8 mouse cellular contexts compared by ENCODE assay signal in genomic region chr7:3332619-3333521, GRCm38 (mm10). TPM values are rescaled to one million over a fixed set of nuclear protein-coding genes. Genes with fewer than 3 reads are reported as not detected.
DNase-seq lines count a peak whose midpoint lies in the region; ATAC-seq lines count a peak whose summit lies in the region.

Gene Cacng7, plus strand, starts transcription at chr7:3332955.

- H3K36me3 ChIP-seq in embryonic facial prominence, embryonic 11.5 days (replicated peaks; ENCODE audit: control insufficient read depth, insufficient read depth, low read depth, low read length) = no peaks in the 10 kb centered on the region
- H3K36me3 ChIP-seq in heart, embryonic 13.5 days = no peaks in the 10 kb centered on the region
- H3K36me3 ChIP-seq in midbrain, embryonic 10.5 days = peaks cover 13% of the 10 kb centered on the region
- no peaks in the 10 kb centered on the region for H3K36me3 ChIP-seq in stomach, embryonic 16.5 days (ENCODE audit: control insufficient read depth, insufficient read depth, low read length)

- DNase-seq in urinary bladder, postnatal 14 days (ENCODE audit: low spot score) = peak; percentile 18
- no peak for DNase-seq in urinary bladder, postnatal 4 days (ENCODE audit: low spot score in 2 of 2)
- DNase-seq in embryonic facial prominence, embryonic 11.5 days (ENCODE audit: low spot score) = peak; percentile 83
- DNase-seq in layer of hippocampus, postnatal 14 days (ENCODE audit: low spot score in 2 of 2) = peak; percentile 37 to 55
- peak; percentile 86 for DNase-seq in midbrain, embryonic 10.5 days (ENCODE audit: low spot score)

- WGBS in embryonic facial prominence, embryonic 11.5 days = under 1% methylated on average over 58 of the region's 65 CpGs
- under 1% methylated on average over 65 of the region's 65 CpGs for WGBS in heart, embryonic 13.5 days
- 1% methylated on average over 64 of the region's 65 CpGs for WGBS in midbrain, embryonic 10.5 days
- 2% methylated on average over 65 of the region's 65 CpGs for WGBS in stomach, embryonic 16.5 days

- H3K27me3 ChIP-seq in embryonic facial prominence, embryonic 11.5 days (ENCODE audit: control insufficient read depth, insufficient read depth, low read length) = no peaks in the 10 kb centered on the region
- peaks cover 79% of the 10 kb centered on the region for H3K27me3 ChIP-seq in heart, embryonic 13.5 days (replicated peaks)
- H3K27me3 ChIP-seq in midbrain, embryonic 10.5 days (ENCODE audit: low read depth, poor library complexity, severe bottlenecking) = peaks cover 18% of the 10 kb centered on the region
- H3K27me3 ChIP-seq in stomach, embryonic 16.5 days (ENCODE audit: control insufficient read depth, insufficient read depth, low read length) = peaks cover 18% of the 10 kb centered on the region

- peak within 1 kb of the TSS; percentile 68 for H3K4me2 ChIP-seq in embryonic facial prominence, embryonic 11.5 days (ENCODE audit: low read depth, low read length)
- H3K4me2 ChIP-seq in heart, embryonic 13.5 days = peak within 1 kb of the TSS; percentile 71
- peak within 1 kb of the TSS; percentile 57 for H3K4me2 ChIP-seq in stomach, embryonic 16.5 days (ENCODE audit: low read depth, low read length)

- H3K9ac ChIP-seq in embryonic facial prominence, embryonic 11.5 days (replicated peaks; ENCODE audit: low read length) = peak within 1 kb of the TSS; percentile 74
- peak within 1 kb of the TSS; percentile 78 for H3K9ac ChIP-seq in heart, embryonic 13.5 days
- peak within 1 kb of the TSS; percentile 77 for H3K9ac ChIP-seq in stomach, embryonic 16.5 days (ENCODE audit: low read length)

- no peaks in the 10 kb centered on the region for H3K4me1 ChIP-seq in embryonic facial prominence, embryonic 11.5 days (ENCODE audit: control insufficient read depth, insufficient read depth, low read length)
- H3K4me1 ChIP-seq in heart, embryonic 13.5 days = peaks cover 18% of the 10 kb centered on the region
- H3K4me1 ChIP-seq in midbrain, embryonic 10.5 days = peaks cover 43% of the 10 kb centered on the region
- no peaks in the 10 kb centered on the region for H3K4me1 ChIP-seq in stomach, embryonic 16.5 days (ENCODE audit: control insufficient read depth, insufficient read depth, low read length)

- H3K4me3 ChIP-seq in embryonic facial prominence, embryonic 11.5 days (ENCODE audit: low read depth, low read length) = peak within 1 kb of the TSS; percentile 66
- peak within 1 kb of the TSS; percentile 53 for H3K4me3 ChIP-seq in heart, embryonic 13.5 days
- peak within 1 kb of the TSS; percentile 81 for H3K4me3 ChIP-seq in midbrain, embryonic 10.5 days
- H3K4me3 ChIP-seq in stomach, embryonic 16.5 days (replicated peaks; ENCODE audit: low read length) = peak within 1 kb of the TSS; percentile 56

- peak; percentile 69 for ATAC-seq in embryonic facial prominence, embryonic 11.5 days (replicated peaks; ENCODE audit: insufficient number of reproducible peaks, low FRiP score, low TSS enrichment, low read depth)
- ATAC-seq in heart, embryonic 13.5 days (ENCODE audit: extremely low read depth, insufficient number of reproducible peaks, low FRiP score, low TSS enrichment) = no peak
- ATAC-seq in stomach, embryonic 16.5 days (ENCODE audit: insufficient read depth, low FRiP score) = peak; percentile 79
- no peak for ATAC-seq in activated CD4-positive, CD25-positive, alpha-beta regulatory T cell, adult 4 months

- H3K9me3 ChIP-seq in embryonic facial prominence, embryonic 11.5 days (replicated peaks; ENCODE audit: control insufficient read depth, low read length) = no peaks in the 10 kb centered on the region
- no peaks in the 10 kb centered on the region for H3K9me3 ChIP-seq in heart, embryonic 13.5 days
- no peaks in the 10 kb centered on the region for H3K9me3 ChIP-seq in midbrain, embryonic 10.5 days (replicated peaks)
- no peaks in the 10 kb centered on the region for H3K9me3 ChIP-seq in stomach, embryonic 16.5 days (replicated peaks; ENCODE audit: control insufficient read depth, low read length)

- peak within 1 kb of the TSS; percentile 70 for H3K27ac ChIP-seq in embryonic facial prominence, embryonic 11.5 days (replicated peaks; ENCODE audit: low read depth, low read length)
- peak within 1 kb of the TSS; percentile 26 for H3K27ac ChIP-seq in heart, embryonic 13.5 days (replicated peaks)
- H3K27ac ChIP-seq in midbrain, embryonic 10.5 days (replicated peaks) = peak within 1 kb of the TSS; percentile 96
- peak within 1 kb of the TSS; percentile 81 for H3K27ac ChIP-seq in stomach, embryonic 16.5 days (ENCODE audit: low read length)

RNA-seq across cellular contexts. Expression of gene Cacng7, which starts in this region (rescaled TPM):
- polyA plus RNA-seq in embryonic facial prominence, embryonic 11.5 days (2014; fragmentation: Nextera tagmentation; extraction: Ambion mirVana) = 2.6 and 2.9 TPM in 2 replicates
- 0.19 and 0.51 TPM in 2 replicates for polyA plus RNA-seq in heart, embryonic 13.5 days (2015; fragmentation: Nextera tagmentation; extraction: Ambion mirVana)
- 100 to 1,000 TPM; 115 to 121 TPM for total RNA-seq in layer of hippocampus, postnatal 14 days (2021)
- polyA plus RNA-seq in midbrain, embryonic 10.5 days (2016; fragmentation: Nextera tagmentation; extraction: Ambion mirVana) = 1.7 and 2.7 TPM in 2 replicates
- 0.96 and 1.4 TPM in 2 replicates for polyA plus RNA-seq in stomach, embryonic 16.5 days (2015; fragmentation: Nextera tagmentation; extraction: Ambion mirVana)
- not detected for polyA plus RNA-seq in activated CD4-positive, CD25-positive, alpha-beta regulatory T cell, adult 4 months (2017; shearing (Covaris generic))

Comparison
In these comparisons a context has a peak if more than half of its experiments do, and no peak if none do; other contexts are left out.
1. DNase-seq: peak in urinary bladder, postnatal 14 days (single experiment), embryonic facial prominence, embryonic 11.5 days (single experiment), layer of hippocampus, postnatal 14 days (2 of 2) and midbrain, embryonic 10.5 days (single experiment); none in urinary bladder, postnatal 4 days (0 of 2).
2. ATAC-seq: peak in embryonic facial prominence, embryonic 11.5 days (single experiment) and stomach, embryonic 16.5 days (single experiment); none in heart, embryonic 13.5 days (single experiment) and activated CD4-positive, CD25-positive, alpha-beta regulatory T cell, adult 4 months (single experiment).
3. H3K27ac ChIP-seq: peak in every context shown above with its lines; median percentile 96 in midbrain, embryonic 10.5 days; 81 in stomach, embryonic 16.5 days; 70 in embryonic facial prominence, embryonic 11.5 days; 26 in heart, embryonic 13.5 days.
4. Peak in every context shown above with its lines, with median percentiles within 50 percentile points of each other: H3K4me2 ChIP-seq, H3K4me3 ChIP-seq and H3K9ac ChIP-seq.